Mouse (Mus musculus) heart, embryonic 13.5 days (tissue): Measurements from ENCODE around the gene Cmtr1. TPM values are rescaled to one million over a fixed set of nuclear protein-coding genes. Genes with fewer than 3 reads are reported as not detected.

ENCODE experiments used
- ATAC-seq: fragments of 200-750 bp; cut with Nextera tagmentation; 2 replicates; pipeline ENCODE4 v1.8.0; 2017; ENCODE audit warnings: moderate TSS enrichment; ENCODE audit not compliant: insufficient number of reproducible peaks, low FRiP score, low TSS enrichment; ENCODE audit errors: extremely low read depth
- H3K27ac ChIP-seq: fragments of 300-500 bp; sonication (generic); replicated peaks from 2 replicates; pipeline ENCODE4 v1.5.1; 2015; ENCODE audit warnings: moderate library complexity, mild to moderate bottlenecking, inconsistent platforms
- H3K27me3 ChIP-seq: fragments of 300-500 bp; sonication (generic); replicated peaks from 2 replicates; pipeline ENCODE4 v1.6.1; 2015; ENCODE audit warnings: mild to moderate bottlenecking, inconsistent platforms
- H3K36me3 ChIP-seq: fragments of 300-500 bp; sonication (generic); 2 replicates; pipeline ENCODE4 v1.6.1; 2015; ENCODE audit warnings: mild to moderate bottlenecking, inconsistent platforms
- H3K4me1 ChIP-seq: fragments of 300-500 bp; sonication (generic); 2 replicates; pipeline ENCODE4 v1.6.1; 2015; ENCODE audit warnings: inconsistent platforms
- H3K4me2 ChIP-seq: fragments of 300-500 bp; sonication (generic); 2 replicates; pipeline ENCODE4 v1.6.1; 2015; ENCODE audit warnings: inconsistent platforms, mild to moderate bottlenecking, moderate library complexity
- H3K4me3 ChIP-seq: fragments of 300-500 bp; sonication (generic); 2 replicates; pipeline ENCODE4 v1.5.1; 2015; ENCODE audit warnings: moderate library complexity, mild to moderate bottlenecking, inconsistent platforms
- H3K9ac ChIP-seq: fragments of 300-500 bp; sonication (generic); 2 replicates; pipeline ENCODE4 v1.6.1; 2015; ENCODE audit warnings: inconsistent platforms, mild to moderate bottlenecking, moderate library complexity
- H3K9me3 ChIP-seq: fragments of 300-500 bp; sonication (generic); 2 replicates; pipeline ENCODE4 v1.6.1; 2016; ENCODE audit warnings: inconsistent platforms
- WGBS: fragments of 180-500 bp; shearing (Covaris S2); methylation state at CpG from one replicate; pipeline ENCODE4 v1.1.7; 2015; ENCODE audit warnings: mixed read lengths; 5-methylcytosine and 5-hydroxymethylcytosine counted together
- polyA plus RNA-seq: library from polyadenylated mRNA; unstranded; fragments of >200 nt; fragmentation: Nextera tagmentation; extraction: Ambion mirVana; gene quantifications from 2 replicates; pipeline ENCODE4 v1.2.1, GENCODE M21; 2015

The Cmtr1 gene
- polyA plus RNA-seq, 1 experiment from 2014 or later: 87.9 TPM

DNA sequence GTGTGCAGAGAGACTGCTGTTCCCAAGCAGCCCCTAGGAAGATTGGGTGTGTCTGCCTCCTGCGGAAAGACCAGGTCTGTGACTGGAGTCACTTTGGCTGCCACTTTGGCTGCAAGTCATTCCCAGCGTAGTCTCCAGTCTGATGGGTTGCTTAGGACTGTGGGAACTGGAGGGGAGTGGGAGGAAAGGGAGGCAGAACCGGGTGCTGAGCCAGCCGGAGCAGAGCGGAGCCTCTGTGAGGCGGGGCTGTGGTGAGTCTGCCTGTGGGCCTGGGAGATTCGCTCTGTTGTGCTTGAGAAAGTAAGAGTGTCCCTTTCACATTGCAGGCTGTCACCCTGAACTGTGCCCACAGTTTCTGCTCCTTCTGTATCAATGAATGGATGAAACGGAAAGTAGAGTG, 24.9 kb upstream of the Cmtr1 start:
- H3K4me3 ChIP-seq: no peak overlapping the region
- WGBS: 82% methylated on average over 8 of the region's 8 CpGs
- H3K9ac ChIP-seq: no peak overlapping the region
- no peaks in the 10 kb centered on the region for H3K27me3 ChIP-seq
- no peak overlapping the region for H3K27ac ChIP-seq
- no peak overlapping the region for H3K4me2 ChIP-seq
- no peaks in the 10 kb centered on the region for H3K9me3 ChIP-seq
- no peak for ATAC-seq
- H3K4me1 ChIP-seq: peaks cover 20% of the 10 kb centered on the region
- H3K36me3 ChIP-seq: peaks cover 99% of the 10 kb centered on the region

DNA sequence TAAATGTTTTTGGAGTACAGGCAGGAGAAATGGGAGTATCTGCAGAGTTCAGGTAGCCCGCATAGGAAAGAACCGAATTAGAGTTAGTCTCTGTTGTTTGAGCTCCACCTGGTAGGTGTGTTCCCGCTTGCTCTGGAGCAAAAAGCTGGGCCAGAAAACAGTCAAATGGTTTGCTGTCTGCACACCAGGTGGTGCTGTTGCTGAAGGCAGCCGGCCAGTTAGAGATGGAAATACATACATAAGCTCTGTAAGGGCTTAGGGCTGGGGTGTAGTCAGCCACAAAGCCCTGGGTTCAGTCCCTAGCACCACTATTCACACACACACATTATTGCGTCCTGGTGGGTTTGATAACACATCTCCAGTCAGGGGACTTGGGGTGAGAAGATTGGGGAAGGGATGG, 24.3 kb upstream of the Cmtr1 start:
- Histone ChIP-seq H3K27ac (no peak overlapping the region), H3K27me3 (no peaks in the 10 kb centered on the region), H3K9ac (no peak overlapping the region), H3K36me3 (peaks cover 99% of the 10 kb centered on the region), H3K4me2 (no peak overlapping the region), H3K4me1 (peaks cover 25% of the 10 kb centered on the region), H3K9me3 (no peaks in the 10 kb centered on the region), H3K4me3 (no peak overlapping the region)
- no peak for ATAC-seq
- 66% methylated on average over 5 of the region's 5 CpGs for WGBS

DNA sequence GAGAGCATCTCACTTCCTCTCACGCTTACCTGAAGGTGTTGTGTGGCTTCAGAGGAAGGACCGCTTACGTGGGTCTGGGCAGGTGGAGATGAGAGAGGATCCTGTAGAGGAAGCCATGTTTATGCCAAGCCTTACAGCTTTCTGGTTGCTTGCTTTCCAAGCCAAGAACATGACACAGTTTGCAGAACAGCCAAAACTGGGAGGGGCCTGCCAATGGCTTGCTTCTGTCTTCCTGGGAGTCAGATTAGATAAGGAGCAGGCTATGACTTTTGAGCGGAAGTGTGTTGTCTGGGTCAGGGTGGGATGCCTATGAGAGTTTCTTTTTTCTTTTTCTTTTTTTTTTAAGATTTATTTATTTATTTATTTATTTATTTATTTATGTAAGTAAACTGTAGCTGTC, 23.0 kb upstream of the Cmtr1 start:
- H3K4me2 ChIP-seq: no peak overlapping the region
- H3K27ac ChIP-seq: no peak overlapping the region
- H3K36me3 ChIP-seq: peaks cover 99% of the 10 kb centered on the region
- H3K4me3 ChIP-seq: no peak overlapping the region
- H3K9ac ChIP-seq: 0 out of 2 replicates have a peak overlapping the region, but pooled peaks have one; percentile 33
- H3K27me3 ChIP-seq: no peaks in the 10 kb centered on the region
- H3K4me1 ChIP-seq: peaks cover 26% of the 10 kb centered on the region
- no peaks in the 10 kb centered on the region for H3K9me3 ChIP-seq
- WGBS: 80% methylated on average over 4 of the region's 4 CpGs
- no peak for ATAC-seq

DNA sequence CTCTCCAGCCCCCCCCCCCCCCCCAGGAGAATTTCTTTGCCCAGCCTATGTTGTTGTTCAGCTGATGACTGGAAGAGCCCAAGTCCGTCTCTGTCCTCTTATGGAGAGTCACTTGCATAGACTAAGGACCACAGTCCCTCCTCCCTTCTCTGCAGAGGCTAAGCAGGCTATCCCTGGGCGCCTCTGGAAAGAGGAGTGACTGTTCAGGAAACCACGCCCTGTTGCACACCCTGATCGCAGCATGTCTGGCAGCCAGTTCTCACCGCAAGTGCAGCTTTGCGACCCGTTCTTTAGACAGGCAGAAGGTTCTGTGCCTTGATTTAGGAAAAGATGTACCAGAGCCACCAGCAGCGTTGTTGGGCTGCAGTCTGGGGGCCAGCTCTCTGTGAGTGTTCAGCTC, 22.5 kb upstream of the Cmtr1 start:
- H3K36me3 ChIP-seq: peaks cover 98% of the 10 kb centered on the region
- no peak overlapping the region for H3K4me3 ChIP-seq
- 66% methylated on average over 8 of the region's 8 CpGs for WGBS
- H3K27me3 ChIP-seq: no peaks in the 10 kb centered on the region
- no peak overlapping the region for H3K4me2 ChIP-seq
- peaks cover 26% of the 10 kb centered on the region for H3K4me1 ChIP-seq
- no peaks in the 10 kb centered on the region for H3K9me3 ChIP-seq
- ATAC-seq: no peak
- no peak overlapping the region for H3K9ac ChIP-seq
- H3K27ac ChIP-seq: 0 out of 2 replicates have a peak overlapping the region, but pooled peaks have one; percentile 21

DNA sequence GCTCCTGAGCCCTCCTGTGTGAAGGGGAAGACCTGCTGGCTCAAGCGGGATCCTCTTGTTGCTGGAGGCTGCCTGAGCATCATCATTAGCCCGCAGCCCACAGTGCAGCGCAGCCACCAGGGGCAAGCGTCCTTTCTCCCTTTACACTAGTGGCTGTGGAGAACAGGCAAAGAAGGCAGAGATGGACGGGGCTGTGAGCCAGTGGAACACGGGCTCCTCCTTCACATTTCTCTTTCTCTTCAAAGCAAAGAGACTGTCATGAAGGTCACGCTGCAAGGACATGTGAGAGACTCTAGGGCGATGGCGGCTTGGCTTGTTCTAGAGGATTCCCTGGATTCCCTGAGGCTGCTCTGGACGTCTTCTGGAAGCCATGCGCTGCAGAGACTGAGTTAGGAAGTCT, 19.4 kb upstream of the Cmtr1 start:
- H3K36me3 ChIP-seq: peaks cover 72% of the 10 kb centered on the region
- WGBS: 82% methylated on average over 11 of the region's 11 CpGs

DNA sequence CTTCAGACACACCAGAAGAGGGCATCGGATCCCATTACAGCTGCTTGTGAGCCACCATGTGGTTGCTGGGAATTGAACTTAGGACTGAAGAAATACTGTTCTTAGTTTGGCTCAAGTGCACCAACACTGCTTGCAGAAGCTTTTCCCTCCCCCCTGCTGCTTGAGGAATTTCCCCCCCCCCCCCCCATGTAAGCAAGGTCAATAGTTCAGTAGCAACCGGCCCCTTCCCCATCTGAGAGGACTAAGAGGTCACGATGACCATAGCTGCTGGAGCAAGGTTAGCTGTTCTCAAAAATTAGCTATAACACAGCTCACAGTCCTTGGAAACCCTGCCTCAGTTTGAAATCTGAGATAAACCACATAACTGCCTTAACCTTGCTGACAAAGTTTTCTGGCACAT, 18.2 kb upstream of the Cmtr1 start:
- ATAC-seq: no peak
- Histone ChIP-seq H3K4me3 (no peak overlapping the region), H3K9me3 (0 out of 2 replicates have a peak, but pooled peaks cover 2% of the 10 kb centered on the region), H3K36me3 (peaks cover 66% of the 10 kb centered on the region), H3K9ac (no peak overlapping the region), H3K27ac (no peak overlapping the region), H3K27me3 (no peaks in the 10 kb centered on the region), H3K4me1 (peaks cover 29% of the 10 kb centered on the region), H3K4me2 (no peak overlapping the region)
- WGBS: 65% methylated on average over 3 of the region's 3 CpGs

More for the DNA sequence above, 19.4 kb upstream of the Cmtr1 start:
- no peak for ATAC-seq
- Histone ChIP-seq H3K4me1 (peaks cover 37% of the 10 kb centered on the region), H3K9me3 (no peaks in the 10 kb centered on the region), H3K4me2 (no peak overlapping the region), H3K27me3 (no peaks in the 10 kb centered on the region), H3K4me3 (no peak overlapping the region), H3K9ac (no peak overlapping the region), H3K27ac (no peak overlapping the region)

DNA sequence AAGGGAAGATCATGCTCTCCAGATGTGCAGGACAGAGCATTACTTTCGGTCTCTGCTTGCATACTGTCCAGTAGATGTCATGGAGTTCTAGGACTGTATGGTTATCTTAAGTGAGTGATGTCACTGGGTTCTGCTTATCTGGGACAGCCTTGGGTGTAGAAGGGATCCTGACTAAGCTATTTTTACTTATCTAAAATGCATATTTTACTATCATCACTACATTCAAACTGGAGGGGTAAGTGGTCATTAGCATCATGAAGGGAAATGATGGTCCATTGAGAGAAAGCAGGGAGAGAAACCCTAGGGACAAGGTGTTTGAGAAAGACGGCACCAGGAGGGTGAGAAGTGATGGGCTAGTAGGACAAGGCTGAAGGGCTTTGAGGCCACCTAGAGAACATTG, 2.1 kb upstream of the Cmtr1 start:
- ATAC-seq: peak; percentile 59; the same call in 1 of the 2 replicates
- WGBS: 18% methylated on average over 2 of the region's 2 CpGs
- Histone ChIP-seq H3K9me3 (no peaks in the 10 kb centered on the region), H3K9ac (no peak overlapping the region), H3K27me3 (no peaks in the 10 kb centered on the region), H3K27ac (peak overlapping the region; percentile 45), H3K4me3 (peak overlapping the region; percentile 24; the same call in 1 of the 2 replicates), H3K36me3 (peaks cover 3% of the 10 kb centered on the region), H3K4me2 (peak overlapping the region; percentile 33), H3K4me1 (peaks cover 27% of the 10 kb centered on the region)

DNA sequence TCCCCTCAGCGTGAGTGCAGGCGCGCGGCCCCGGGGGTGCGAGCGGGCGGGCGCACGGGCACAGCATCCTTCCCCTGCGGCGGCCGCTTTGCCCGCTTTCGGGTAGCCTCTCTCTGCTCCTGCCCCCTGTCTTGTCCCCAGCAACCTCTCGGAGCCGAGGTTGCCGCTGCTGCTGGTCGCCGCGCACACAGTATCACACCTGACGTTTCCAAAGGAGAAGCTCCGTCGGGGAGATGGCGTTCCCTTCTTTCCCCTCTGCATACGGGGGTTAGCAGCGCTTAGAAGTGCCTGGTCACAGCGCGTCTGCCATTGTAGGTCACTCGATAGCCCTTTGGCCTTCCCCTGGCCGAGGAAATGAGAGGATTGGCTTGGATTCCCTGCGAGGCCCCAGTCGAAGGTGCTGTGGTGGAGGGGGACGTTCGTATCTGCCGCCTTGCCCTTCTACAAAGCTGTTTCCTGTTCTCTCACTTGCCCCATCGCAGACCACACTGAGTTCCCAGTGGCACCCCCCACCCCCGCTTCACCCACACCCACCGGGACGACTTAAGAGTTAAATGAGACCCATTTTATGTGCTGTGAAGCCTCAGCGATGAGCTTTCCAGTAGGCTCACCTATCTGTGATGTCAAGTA, 482 bp downstream of the Cmtr1 start:
- no peaks in the 10 kb centered on the region for H3K27me3 ChIP-seq
- H3K27ac ChIP-seq: peak overlapping the region; percentile 89
- peak overlapping the region; percentile 93 for H3K4me2 ChIP-seq
- WGBS: under 1% methylated on average over 41 of the region's 41 CpGs
- peaks cover 27% of the 10 kb centered on the region for H3K36me3 ChIP-seq
- peak overlapping the region; percentile 81 for H3K4me3 ChIP-seq
- no peaks in the 10 kb centered on the region for H3K9me3 ChIP-seq
- ATAC-seq: no peak
- peak overlapping the region; percentile 96 for H3K9ac ChIP-seq
- H3K4me1 ChIP-seq: peaks cover 27% of the 10 kb centered on the region

DNA sequence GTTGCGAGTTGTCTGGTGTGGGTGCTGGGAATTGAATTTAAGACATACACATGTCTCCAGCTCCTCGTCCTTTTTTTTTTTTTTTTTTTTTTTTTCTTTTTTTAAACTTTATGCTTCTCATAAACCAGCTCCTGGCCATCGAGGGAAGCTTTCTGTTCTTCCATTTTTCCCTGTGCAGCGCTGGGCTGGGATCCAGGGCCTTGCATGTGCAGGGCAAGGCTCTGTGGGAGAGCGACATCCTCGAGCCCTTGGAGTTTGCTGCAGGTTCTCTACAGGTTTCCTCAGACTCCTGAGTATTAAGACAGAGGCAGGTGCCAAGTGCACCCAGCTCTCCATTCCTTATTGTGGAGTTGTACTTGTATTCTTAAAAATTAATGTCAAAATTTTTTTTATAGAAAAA, 1.8 kb downstream of the Cmtr1 start:
- H3K9me3 ChIP-seq: no peaks in the 10 kb centered on the region
- peak overlapping the region; percentile 93 for H3K4me2 ChIP-seq
- 81% methylated on average over 6 of the region's 6 CpGs for WGBS
- H3K4me1 ChIP-seq: peaks cover 27% of the 10 kb centered on the region
- no peak overlapping the region for H3K27ac ChIP-seq
- H3K36me3 ChIP-seq: peaks cover 39% of the 10 kb centered on the region
- no peak overlapping the region for H3K4me3 ChIP-seq
- no peak overlapping the region for H3K9ac ChIP-seq
- ATAC-seq: no peak
- no peaks in the 10 kb centered on the region for H3K27me3 ChIP-seq

DNA sequence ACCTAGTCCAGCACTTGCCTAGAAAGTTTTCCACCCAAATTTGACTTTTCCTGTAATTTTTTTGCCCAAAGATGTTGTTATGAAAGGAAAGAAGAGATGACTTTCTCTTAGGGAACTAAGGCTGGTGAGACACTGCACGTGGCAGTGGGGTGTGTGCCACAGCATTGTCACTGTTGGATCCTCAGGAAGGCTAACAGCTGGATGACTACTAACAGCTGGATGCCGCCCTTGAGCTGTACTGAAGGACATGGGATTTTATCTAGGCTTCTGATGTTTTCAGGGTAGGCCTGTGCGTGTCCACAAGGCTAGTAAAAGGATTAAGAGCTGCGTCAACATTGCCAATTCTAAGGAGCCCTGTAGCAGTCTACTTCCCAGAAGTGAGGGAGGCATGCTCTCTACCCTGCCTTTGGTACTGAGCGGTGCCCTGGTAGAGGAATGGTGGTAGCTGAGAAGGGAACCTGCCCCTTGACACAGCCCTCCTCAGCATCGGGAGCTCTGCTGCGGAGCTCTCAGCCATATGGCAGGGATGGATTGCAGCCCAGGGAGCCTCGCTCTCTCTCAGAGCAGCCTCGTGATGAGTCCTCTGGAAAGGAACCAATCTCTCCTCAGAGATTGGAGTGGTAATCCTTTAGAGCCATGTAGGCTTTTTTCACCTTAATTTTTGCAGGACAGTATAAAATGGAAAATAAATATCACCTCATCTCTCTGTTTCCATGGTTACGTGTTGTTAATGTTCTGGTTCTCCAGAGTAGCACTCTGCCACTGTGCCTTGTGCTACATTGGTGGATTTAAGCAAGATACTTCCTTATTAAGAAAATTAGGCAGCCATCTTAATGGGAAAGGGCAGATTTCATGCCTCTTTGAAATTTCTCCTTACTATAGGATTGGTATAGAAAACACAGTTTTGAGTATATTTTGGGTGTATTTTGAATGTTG, 7.9 kb downstream of the Cmtr1 start:
- no peak overlapping the region for H3K27ac ChIP-seq
- WGBS: 78% methylated on average over 10 of the region's 10 CpGs
- no peak overlapping the region for H3K4me3 ChIP-seq
- ATAC-seq: no peak
- peaks cover 16% of the 10 kb centered on the region for H3K4me1 ChIP-seq
- no peaks in the 10 kb centered on the region for H3K9me3 ChIP-seq
- peaks cover 81% of the 10 kb centered on the region for H3K36me3 ChIP-seq
- no peak overlapping the region for H3K4me2 ChIP-seq
- H3K27me3 ChIP-seq: no peaks in the 10 kb centered on the region
- H3K9ac ChIP-seq: 0 out of 2 replicates have a peak overlapping the region, but pooled peaks have one; percentile 10

DNA sequence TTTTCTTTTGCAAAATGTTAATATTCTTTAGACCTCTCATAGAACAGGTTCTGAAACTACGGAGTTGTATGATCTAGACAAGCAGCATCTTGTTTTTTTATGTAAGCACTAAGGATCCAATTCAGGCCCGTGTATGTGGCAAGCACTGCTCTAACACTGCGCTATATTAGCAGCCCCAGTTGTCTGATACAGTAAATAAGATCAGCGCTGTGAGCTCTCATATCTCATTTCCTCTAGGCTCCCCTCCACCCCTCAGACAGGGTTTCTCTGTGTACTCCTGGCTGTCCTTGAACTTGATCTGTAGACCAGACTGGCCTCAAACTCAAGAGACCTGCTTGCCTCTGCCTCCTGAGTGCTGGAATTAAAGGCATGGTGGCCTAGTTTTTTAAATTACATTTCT, 8.6 kb downstream of the Cmtr1 start:
- 82% methylated on average over 4 of the region's 4 CpGs for WGBS
- no peak for ATAC-seq
- H3K9ac ChIP-seq: no peak overlapping the region
- no peak overlapping the region for H3K27ac ChIP-seq
- no peaks in the 10 kb centered on the region for H3K27me3 ChIP-seq
- H3K36me3 ChIP-seq: peaks cover 81% of the 10 kb centered on the region
- no peak overlapping the region for H3K4me2 ChIP-seq
- no peaks in the 10 kb centered on the region for H3K9me3 ChIP-seq
- peaks cover 16% of the 10 kb centered on the region for H3K4me1 ChIP-seq
- no peak overlapping the region for H3K4me3 ChIP-seq
